Mouse (Mus musculus) CD8-positive naive resting alpha-beta T cell, adult 2 months (primary cell): ENCODE results near the gene Stk11.

Source experiments
- DNase-seq, 2 experiments: peaks; one replicate each; pipeline ENCODE4 v3.0.0; 2022; ENCODE audit warnings: low read depth in 2 of 2, low spot score in 2 of 2

Stk11 gene

GRCm38 (mm10) chr10:80143664-80144063 lies 28.1 kb downstream of the Stk11 start:
- DNase-seq, result no peak

- no peak for DNase-seq
Measured at GRCm38 (mm10) chr10:80144159-80144558, 28.6 kb downstream of the Stk11 start.

DNA sequence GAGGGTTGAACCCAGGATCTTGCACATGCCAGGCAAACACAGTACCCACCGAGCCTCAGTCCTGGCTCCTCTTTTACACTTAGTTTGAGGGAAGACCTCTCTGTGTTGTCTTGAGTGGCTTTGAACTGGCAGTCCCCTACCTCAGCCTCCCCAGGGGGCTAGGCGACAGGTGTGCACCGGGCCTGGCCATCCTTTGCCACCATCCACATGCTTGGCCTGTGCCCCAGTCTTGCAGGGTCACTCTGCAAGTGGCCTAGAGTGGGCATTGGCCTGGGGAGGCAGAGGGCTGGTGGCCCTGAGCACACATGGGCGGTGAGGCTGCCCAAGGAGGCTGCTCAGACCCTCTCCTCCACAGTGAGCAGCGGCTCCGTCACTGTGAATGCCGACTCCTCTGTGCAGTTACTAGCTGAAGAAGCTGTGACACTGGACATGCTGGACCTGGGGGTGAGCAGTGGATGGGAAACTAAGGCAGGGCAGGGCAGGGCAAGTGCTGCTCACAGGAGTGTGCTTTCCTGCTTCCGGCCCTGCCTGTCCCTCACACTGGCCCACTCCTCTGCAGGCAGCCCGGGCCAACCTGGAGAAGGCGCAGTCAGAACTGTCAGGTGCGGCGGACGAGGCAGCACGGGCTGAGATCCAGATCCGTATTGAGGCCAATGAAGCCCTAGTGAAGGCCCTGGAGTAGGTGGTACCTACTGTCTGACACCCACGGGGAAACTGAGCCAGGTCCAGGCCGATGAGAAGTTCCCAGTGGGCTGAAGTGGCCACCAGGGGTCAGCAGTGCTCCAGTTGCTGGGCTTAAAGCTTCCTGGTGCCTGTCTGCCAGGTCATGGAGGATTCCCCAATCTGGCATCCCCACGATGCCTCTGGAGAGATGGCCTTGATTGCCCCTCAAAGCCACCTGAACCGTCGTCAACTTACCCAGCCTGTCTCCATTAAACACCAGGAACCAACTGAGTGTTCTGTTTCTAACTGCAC lies 29.5 kb downstream of the Stk11 start:
- peak; percentile 63 to 65 for DNase-seq

DNA sequence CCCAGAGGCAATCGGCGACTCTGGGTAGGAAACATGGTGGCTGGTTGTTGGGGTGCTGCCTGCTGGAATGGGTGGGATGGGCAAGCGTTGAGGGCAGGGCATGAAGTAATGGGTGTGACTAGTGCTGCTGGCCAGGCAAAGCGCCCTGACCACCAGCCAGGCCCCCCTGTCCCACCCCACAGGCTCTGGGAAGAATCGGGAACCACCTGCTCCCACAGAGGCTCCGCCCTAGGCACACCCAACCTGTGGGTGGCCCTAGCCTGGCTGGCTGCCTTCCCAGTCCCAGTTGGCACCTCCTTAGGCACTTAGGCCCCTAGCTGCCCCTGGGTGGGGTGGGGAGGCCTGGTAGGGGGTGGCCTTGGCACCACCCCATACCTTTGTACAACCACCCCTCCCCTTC lies 30.3 kb downstream of the Stk11 start:
- no peak for DNase-seq

DNA sequence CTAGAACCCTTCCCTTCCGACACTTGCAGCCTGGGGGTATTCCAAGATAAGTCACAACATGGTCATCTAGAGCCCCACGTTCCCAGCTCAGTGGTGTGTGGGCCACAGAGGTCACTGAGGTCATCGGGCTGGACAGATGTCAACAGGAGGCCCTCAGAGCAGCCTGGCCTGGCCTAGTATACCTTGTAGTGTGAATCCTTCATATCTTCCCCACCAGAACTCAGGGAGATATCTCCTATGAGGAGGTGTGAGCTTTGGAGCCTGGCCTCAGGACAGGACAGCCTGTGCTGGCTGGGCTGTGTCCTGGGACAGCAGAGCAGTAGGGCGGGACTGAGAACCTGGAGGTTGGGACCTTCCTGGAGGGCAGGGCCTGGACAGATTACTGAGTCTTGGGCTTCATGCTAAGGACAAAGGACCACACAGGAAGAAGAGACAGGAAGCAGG lies 31.0 kb downstream of the Stk11 start:
- no peak for DNase-seq

- DNase-seq, result no peak
Measured at GRCm38 (mm10) chr10:80147146-80147718, 31.6 kb downstream of the Stk11 start.

DNA sequence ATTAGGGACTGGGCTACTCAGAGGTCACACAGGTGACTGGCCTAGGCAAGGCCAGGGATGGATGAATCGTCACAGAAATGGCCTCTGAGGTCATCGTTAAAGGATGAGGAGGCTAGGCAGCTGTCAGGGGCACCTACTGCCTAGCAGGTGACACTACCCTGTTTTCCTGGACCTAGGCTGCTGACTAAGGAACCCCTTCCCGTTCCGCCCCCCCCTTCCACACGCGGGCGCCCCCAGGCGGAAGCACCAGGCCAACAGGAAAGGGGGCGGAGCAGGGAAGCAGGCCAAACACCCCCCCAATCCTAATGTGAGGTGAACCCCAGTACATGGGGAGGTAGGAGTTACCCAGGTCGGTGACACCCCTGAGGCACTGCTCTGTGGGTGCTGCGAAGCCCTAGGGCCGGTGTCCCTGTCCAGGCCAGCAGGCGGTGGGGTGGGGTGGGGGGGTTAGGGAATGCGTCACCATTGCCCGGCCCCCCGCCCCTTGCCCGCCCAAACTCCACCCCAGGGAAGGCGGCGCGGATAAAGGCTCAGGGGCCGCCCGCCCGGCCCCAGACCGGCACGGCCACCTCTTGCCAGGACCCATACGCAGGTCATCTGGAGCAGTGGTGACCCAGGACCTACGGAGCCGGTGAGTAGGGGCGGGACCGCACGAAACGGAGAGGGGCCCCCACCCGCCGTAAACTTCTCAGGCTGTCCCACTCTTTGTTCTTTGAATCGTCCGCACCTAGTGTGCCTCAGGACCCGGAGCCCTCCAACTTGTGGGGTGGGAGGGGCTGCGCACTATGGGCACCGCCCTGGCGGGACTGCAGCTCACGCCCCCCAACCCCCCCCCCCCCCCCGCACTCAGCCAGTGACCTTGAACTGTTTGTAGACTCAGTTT lies 32.4 kb downstream of the Stk11 start, which contains the start of gene Midn:
Gene Midn, plus strand, starts transcription at position 554 of the 883 bp plus-strand sequence.
- peak in 1 of 2 experiments; percentile 48 for DNase-seq

DNA sequence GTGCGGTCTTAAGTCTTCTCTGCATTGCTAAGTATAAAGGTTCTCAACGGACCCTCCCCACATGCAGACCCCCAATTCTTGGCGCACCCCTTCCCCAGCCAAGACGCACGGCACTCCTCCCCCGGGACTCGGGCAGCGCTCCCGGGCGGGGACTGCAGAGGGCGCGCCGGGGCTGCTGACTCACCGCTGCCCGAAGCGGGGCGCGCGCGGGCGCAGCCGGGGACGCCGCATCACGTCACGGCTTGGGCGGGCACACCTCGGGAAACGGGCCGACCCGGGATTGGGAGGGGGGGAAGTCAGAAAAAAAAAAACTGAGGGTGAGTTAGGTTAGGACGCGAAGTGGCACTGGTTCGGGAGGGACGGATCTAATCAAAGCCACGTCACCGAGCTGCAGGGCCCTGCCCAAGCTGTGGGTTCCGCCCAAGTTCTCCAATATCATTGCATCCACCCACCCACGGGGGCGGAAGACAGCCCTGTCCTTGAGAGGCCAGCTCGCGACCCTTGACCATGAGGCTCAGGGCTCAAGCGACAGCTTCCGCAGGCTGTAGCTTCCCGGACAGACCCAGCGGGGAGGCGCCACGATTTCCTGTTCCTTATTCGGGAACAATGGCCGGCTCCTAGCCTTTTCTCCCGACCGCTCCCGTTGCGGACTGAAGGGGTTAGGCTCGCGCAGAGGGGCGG lies 33.1 kb downstream of the Stk11 start:
- DNase-seq, result peak; percentile 89 to 92

- DNase-seq, result peak; percentile 94 to 95
Measured at GRCm38 (mm10) chr10:80149291-80150225, 34.0 kb downstream of the Stk11 start.

DNA sequence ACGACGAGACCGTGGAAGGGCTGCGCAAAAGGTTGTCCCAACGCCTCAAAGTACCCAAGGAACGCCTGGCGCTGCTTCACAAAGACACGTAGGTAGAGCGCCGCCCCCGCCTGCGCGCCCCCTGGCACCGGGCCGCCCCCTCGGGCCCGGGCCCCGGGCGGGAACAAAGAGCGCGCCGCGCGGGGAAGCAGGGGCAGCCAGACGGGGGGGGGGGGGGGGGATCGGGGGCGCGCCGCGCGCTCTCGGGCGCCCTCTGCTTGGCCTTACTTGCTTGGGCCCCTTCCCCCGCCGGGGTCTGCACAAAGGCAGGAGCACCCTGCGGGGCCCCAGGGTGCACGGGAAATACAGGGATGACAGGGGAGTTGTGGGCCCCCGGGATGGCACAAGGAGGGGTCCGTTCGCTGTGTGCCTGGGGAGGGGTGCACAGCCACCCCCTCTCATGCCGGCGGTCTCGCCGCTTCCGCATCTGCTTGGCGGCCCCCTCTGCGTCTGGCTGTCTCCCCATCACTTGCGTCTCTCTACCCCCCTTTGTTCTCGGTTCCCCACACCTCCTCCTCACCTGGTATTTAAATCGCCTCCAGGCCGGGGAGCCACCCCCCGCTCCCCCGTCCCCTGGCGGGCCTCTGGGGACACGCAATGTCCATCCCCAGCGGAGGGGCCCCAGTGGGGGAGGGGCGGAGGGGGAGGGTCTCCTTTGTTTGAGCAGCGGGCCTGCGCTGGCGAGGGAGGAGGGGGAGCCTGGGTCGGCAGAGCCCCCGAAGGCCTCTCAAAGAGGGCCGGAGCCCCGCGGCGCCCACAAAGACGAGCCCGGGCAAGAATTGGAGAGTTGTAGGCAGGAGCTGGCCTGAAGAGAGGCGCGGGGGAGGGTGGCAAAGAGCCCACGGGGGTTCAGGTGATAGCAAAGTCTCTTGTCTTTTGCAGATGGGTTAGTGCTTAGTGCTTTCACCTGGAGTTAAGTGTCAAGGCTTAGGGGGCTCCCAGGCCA lies 34.9 kb downstream of the Stk11 start:
- peak; percentile 56 to 64 for DNase-seq

DNA sequence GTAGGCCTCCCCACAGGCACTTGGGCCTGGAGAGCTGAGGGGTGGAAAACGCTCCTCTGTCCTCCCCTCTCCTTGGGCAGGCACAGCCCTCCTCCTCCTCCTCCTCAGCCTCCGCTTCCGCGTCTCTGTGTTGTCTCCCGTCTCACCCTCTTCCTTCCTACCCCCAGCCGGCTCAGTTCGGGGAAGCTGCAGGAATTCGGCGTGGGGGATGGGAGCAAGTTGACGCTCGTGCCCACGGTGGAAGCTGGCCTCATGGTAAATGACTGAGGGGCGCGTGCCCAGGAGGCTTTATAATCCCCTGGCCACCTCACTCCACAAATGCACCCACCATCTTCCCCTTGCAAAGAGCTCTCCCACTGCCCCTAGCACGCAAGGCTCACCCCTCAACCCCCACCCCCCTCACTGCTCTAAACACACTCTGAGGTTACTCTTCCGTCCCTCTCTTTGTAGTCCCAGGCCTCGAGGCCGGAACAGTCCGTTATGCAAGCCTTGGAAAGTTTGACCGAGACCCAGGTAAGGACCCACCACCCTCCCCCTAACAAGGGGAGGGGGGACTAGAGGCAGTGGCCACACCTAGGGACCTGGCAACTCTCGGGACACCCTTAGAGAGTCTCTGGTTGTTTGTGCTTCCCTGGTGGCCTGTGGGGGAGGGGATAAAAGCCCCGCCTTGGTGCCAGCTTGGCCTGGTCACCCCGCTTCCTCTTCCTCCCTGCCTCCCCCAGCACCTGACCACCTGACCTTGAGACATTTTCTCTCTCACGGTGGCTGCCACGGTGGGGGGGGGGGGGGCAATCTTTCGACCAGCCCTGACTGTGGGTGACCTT lies 35.8 kb downstream of the Stk11 start:
- no peak for DNase-seq

GRCm38 (mm10) chr10:80152071-80152872 lies 36.7 kb downstream of the Stk11 start:
- DNase-seq, result no peak

DNA sequence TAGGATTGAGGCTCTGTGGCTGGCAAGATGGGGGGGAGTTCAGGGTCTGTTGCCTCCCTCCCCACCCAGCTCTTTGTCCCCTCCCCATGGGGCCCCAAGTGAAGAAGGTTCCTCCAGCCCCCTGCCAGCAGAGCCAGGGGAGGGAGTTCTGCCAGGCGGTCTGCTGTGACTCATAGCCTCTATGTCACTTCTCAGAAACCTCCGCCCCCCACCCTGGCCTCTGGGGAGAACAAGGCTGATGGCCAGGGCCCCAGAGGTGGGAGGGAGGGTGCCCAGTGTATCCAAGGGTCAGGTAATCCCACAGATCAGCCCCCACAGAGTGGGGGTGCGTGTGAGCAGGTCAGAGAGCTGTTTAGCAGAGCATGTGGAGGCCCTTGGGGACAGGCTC lies 37.3 kb downstream of the Stk11 start:
- no peak for DNase-seq

GRCm38 (mm10) chr10:80153713-80154112 lies 38.1 kb downstream of the Stk11 start:
- no peak for DNase-seq

DNA sequence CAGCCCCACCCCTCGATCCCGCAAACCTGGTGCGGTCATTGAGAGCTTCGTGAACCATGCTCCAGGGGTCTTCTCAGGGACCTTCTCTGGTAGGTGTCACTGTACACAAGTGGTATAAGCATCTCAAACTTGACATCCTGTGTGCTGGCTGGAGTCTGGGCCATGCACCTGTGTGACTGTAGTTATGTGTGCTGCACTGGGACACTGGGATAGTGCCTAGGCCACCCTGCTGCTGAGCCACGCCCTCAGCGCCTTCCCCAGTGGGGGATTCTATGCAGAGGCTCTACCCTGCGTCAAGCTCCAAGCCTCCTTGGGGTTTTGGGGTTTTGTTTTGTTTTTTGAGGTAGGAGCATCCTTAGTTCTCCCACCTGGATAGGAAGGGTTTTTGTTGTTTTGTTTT lies 38.8 kb downstream of the Stk11 start:
- DNase-seq, result no peak

GRCm38 (mm10) chr10:80155277-80155676 lies 39.7 kb downstream of the Stk11 start:
- DNase-seq, result no peak
